Mouse (Mus musculus) midbrain, embryonic 16.5 days (tissue): ENCODE data around the gene Laptm4a. TPM values are rescaled to one million over a fixed set of nuclear protein-coding genes. Genes with fewer than 3 reads are reported as not detected.

ENCODE experiments used
- ATAC-seq: fragments of 200-750 bp; cut with Nextera tagmentation; 2 replicates; pipeline ENCODE4 v1.8.0; 2017; ENCODE audit warnings: moderate TSS enrichment
- H3K27ac ChIP-seq: fragments of 300-500 bp; sonication (generic); 2 replicates; pipeline ENCODE4 v1.5.1; 2014; ENCODE audit warnings: mild to moderate bottlenecking, low read length, mixed read lengths
- H3K27me3 ChIP-seq: fragments of 300-500 bp; sonication (generic); 2 replicates; pipeline ENCODE4 v1.6.1; 2014; ENCODE audit warnings: low read depth, low read length, mixed read lengths; ENCODE audit not compliant: control insufficient read depth, insufficient read depth
- H3K36me3 ChIP-seq: fragments of 300-500 bp; sonication (generic); 2 replicates; pipeline ENCODE4 v1.6.1; 2014; ENCODE audit warnings: mild to moderate bottlenecking, low read length, moderate library complexity, mixed read lengths; ENCODE audit not compliant: control insufficient read depth, insufficient read depth
- H3K4me1 ChIP-seq: fragments of 300-500 bp; sonication (generic); 2 replicates; pipeline ENCODE4 v1.6.1; 2014; ENCODE audit warnings: mild to moderate bottlenecking, low read length, mixed read lengths; ENCODE audit not compliant: control insufficient read depth, insufficient read depth
- H3K4me2 ChIP-seq: fragments of 300-500 bp; sonication (generic); 2 replicates; pipeline ENCODE4 v1.6.1; 2014; ENCODE audit warnings: mild to moderate bottlenecking, low read length, mixed read lengths
- H3K4me3 ChIP-seq: fragments of 300-500 bp; sonication (generic); 2 replicates; pipeline ENCODE4 v1.5.1; 2014; ENCODE audit warnings: low read depth, mild to moderate bottlenecking, low read length, moderate library complexity, mixed read lengths
- H3K9ac ChIP-seq: fragments of 300-500 bp; sonication (generic); 2 replicates; pipeline ENCODE4 v1.6.1; 2014; ENCODE audit warnings: low read depth, low read length, mixed read lengths
- H3K9me3 ChIP-seq: fragments of 300-500 bp; sonication (generic); replicated peaks from 2 replicates; pipeline ENCODE4 v1.6.1; 2014; ENCODE audit warnings: mild to moderate bottlenecking, low read length, mixed read lengths; ENCODE audit not compliant: control insufficient read depth, poor library complexity, severe bottlenecking
- WGBS: fragments of 180-500 bp; shearing (Covaris S2); extraction: QIAGEN DNeasy Blood & Tissue Kit; methylation state at CpG from one replicate; pipeline ENCODE4 v1.1.7; 2014; 5-methylcytosine and 5-hydroxymethylcytosine counted together
- polyA plus RNA-seq: library from polyadenylated mRNA; unstranded; fragments of >200 nt; fragmentation: Nextera tagmentation; extraction: Ambion mirVana; gene quantifications from 2 replicates; pipeline ENCODE4 v1.2.1, GENCODE M21; 2015

The Laptm4a gene
- polyA plus RNA-seq, 1 experiment from 2014 or later: 190 TPM

- Histone ChIP-seq H3K9me3 (no peaks in the 10 kb centered on the region), H3K27ac (no peak overlapping the region), H3K4me3 (no peak overlapping the region), H3K36me3 (no peaks in the 10 kb centered on the region), H3K4me1 (no peaks in the 10 kb centered on the region), H3K27me3 (no peaks in the 10 kb centered on the region), H3K9ac (no peak overlapping the region), H3K4me2 (peak overlapping the region; percentile 19; the same call in 1 of the 2 replicates)
- 19% methylated on average over 4 of the region's 4 CpGs for WGBS
- ATAC-seq: 0 out of 2 replicates have a peak, but pooled peaks have one; percentile 9
Measured at GRCm38 (mm10) chr12:8885146-8885543, 36.3 kb upstream of the Laptm4a start.

GRCm38 (mm10) chr12:8885950-8886349, 35.5 kb upstream of the Laptm4a start:
- Histone ChIP-seq H3K27ac (no peak overlapping the region), H3K4me3 (no peak overlapping the region), H3K9ac (no peak overlapping the region), H3K4me1 (no peaks in the 10 kb centered on the region), H3K4me2 (no peak overlapping the region), H3K36me3 (no peaks in the 10 kb centered on the region), H3K9me3 (no peaks in the 10 kb centered on the region), H3K27me3 (no peaks in the 10 kb centered on the region)
- ATAC-seq: no peak
- 76% methylated on average over 3 of the region's 3 CpGs for WGBS

DNA sequence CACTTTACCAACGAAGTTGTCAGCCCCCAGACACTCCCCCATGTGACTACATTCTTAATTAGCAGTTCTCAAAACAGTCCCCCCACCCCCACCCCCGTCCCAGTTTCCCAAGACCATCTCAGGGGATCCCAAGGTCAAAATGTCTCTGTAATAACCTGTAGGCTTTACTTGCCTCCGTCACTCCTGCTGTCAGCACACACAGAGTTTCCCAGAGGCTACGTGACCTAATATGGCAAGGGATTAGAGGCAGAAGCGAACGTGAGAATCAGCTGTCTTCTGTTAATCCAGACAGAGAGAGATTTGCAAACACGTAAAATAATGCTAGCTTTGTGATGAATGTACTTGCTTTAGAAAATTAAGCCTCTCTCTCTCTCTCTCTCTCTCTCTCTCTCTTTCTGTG, 33.0 kb upstream of the Laptm4a start:
- no peak for ATAC-seq
- Histone ChIP-seq H3K4me3 (no peak overlapping the region), H3K4me1 (0 out of 2 replicates have a peak, but pooled peaks cover 1% of the 10 kb centered on the region), H3K4me2 (no peak overlapping the region), H3K27me3 (no peaks in the 10 kb centered on the region), H3K36me3 (no peaks in the 10 kb centered on the region), H3K9ac (no peak overlapping the region), H3K27ac (no peak overlapping the region), H3K9me3 (no peaks in the 10 kb centered on the region)
- WGBS: 36% methylated on average over 7 of the region's 7 CpGs

GRCm38 (mm10) chr12:8889117-8889665, 32.3 kb upstream of the Laptm4a start:
- Histone ChIP-seq H3K27me3 (no peaks in the 10 kb centered on the region), H3K4me3 (no peak overlapping the region), H3K4me2 (no peak overlapping the region), H3K4me1 (0 out of 2 replicates have a peak, but pooled peaks cover 3% of the 10 kb centered on the region), H3K27ac (no peak overlapping the region), H3K9me3 (no peaks in the 10 kb centered on the region), H3K9ac (no peak overlapping the region), H3K36me3 (no peaks in the 10 kb centered on the region)
- no peak for ATAC-seq
- WGBS: 21% methylated on average over 10 of the region's 10 CpGs

GRCm38 (mm10) chr12:8892876-8893532, 28.5 kb upstream of the Laptm4a start:
- Histone ChIP-seq H3K4me1 (0 out of 2 replicates have a peak, but pooled peaks cover 3% of the 10 kb centered on the region), H3K9me3 (no peaks in the 10 kb centered on the region), H3K27me3 (no peaks in the 10 kb centered on the region), H3K9ac (no peak overlapping the region), H3K27ac (no peak overlapping the region), H3K4me3 (no peak overlapping the region), H3K36me3 (no peaks in the 10 kb centered on the region), H3K4me2 (peak overlapping the region; percentile 41)
- WGBS: 36% methylated on average over 16 of the region's 21 CpGs
- no peak for ATAC-seq

DNA sequence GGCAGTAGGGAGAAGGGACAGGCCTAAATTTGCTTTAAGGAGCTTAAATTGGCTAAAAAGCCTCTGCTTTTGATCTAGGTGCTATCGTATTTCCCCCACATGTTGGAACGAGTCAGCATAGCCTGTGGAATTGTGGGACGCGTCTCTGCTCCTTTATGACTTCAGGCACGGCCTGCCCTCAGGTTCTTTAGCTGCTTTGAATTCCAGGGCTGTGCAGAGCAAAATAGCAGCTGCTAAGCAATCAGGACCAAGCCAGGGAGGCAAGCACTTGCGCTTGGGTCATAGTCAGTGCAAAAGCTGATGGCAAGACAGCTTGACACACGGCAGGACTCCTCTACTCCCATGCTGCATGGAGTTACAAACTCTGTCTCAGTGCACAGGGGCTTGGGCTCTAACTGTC, 24.3 kb upstream of the Laptm4a start:
- ATAC-seq: no peak
- 73% methylated on average over 7 of the region's 7 CpGs for WGBS
- no peak overlapping the region for H3K4me2 ChIP-seq

GRCm38 (mm10) chr12:8898879-8899785, 22.3 kb upstream of the Laptm4a start:
- Histone ChIP-seq H3K9ac (no peak overlapping the region), H3K4me1 (no peaks in the 10 kb centered on the region), H3K4me2 (no peak overlapping the region), H3K27me3 (no peaks in the 10 kb centered on the region), H3K36me3 (no peaks in the 10 kb centered on the region), H3K9me3 (no peaks in the 10 kb centered on the region), H3K4me3 (no peak overlapping the region), H3K27ac (no peak overlapping the region)
- 0 out of 2 replicates have a peak, but pooled peaks have one; percentile 54 for ATAC-seq
- WGBS: 41% methylated on average over 18 of the region's 19 CpGs

More for the DNA sequence above, 24.3 kb upstream of the Laptm4a start:
- H3K9ac ChIP-seq: no peak overlapping the region
- H3K27me3 ChIP-seq: no peaks in the 10 kb centered on the region
- H3K9me3 ChIP-seq: no peaks in the 10 kb centered on the region
- H3K36me3 ChIP-seq: no peaks in the 10 kb centered on the region
- no peak overlapping the region for H3K27ac ChIP-seq
- H3K4me1 ChIP-seq: 0 out of 2 replicates have a peak, but pooled peaks cover 3% of the 10 kb centered on the region
- no peak overlapping the region for H3K4me3 ChIP-seq

DNA sequence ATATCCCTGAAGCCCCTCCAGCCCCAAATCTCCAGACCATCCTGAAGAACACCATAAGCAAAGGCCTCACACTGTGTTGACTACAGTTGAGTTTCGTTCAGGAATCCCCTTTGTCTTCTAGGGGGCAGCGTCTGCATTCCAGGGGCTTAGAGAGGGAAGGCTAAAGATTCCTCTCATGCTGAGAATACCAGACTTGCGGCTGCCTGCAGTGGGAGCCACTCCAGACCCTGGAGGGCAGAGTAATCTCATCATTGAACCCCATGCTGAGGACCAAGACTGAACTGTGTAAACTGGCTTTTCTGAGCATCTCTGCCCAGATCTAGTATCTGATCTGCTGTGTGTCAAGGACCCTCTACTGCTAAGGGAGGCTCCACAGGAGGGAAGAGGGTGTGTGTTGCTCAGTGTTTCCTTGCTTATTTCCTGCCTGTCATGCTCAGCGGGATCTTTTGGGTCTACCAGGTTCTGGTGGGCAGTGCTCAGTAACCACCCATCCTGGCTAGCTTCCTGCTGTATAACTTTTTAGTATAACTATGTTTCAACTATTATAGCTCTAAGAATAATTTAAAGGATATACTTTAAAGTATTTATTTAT, 21.3 kb upstream of the Laptm4a start:
- Histone ChIP-seq H3K4me2 (no peak overlapping the region), H3K27ac (no peak overlapping the region), H3K9ac (no peak overlapping the region), H3K9me3 (no peaks in the 10 kb centered on the region), H3K27me3 (no peaks in the 10 kb centered on the region), H3K4me1 (no peaks in the 10 kb centered on the region), H3K36me3 (no peaks in the 10 kb centered on the region), H3K4me3 (no peak overlapping the region)
- WGBS: 20% methylated on average over 4 of the region's 4 CpGs
- no peak for ATAC-seq
